Mouse (Mus musculus): ENCODE data around the gene Babam2. TPM values are rescaled to one million over a fixed set of nuclear protein-coding genes. Genes with fewer than 3 reads are reported as not detected.

The Babam2 gene
- 70.9 and 78.7 TPM in 2 replicates for polyA plus RNA-seq (2015; fragmentation: Nextera tagmentation; extraction: Ambion mirVana)

DNA sequence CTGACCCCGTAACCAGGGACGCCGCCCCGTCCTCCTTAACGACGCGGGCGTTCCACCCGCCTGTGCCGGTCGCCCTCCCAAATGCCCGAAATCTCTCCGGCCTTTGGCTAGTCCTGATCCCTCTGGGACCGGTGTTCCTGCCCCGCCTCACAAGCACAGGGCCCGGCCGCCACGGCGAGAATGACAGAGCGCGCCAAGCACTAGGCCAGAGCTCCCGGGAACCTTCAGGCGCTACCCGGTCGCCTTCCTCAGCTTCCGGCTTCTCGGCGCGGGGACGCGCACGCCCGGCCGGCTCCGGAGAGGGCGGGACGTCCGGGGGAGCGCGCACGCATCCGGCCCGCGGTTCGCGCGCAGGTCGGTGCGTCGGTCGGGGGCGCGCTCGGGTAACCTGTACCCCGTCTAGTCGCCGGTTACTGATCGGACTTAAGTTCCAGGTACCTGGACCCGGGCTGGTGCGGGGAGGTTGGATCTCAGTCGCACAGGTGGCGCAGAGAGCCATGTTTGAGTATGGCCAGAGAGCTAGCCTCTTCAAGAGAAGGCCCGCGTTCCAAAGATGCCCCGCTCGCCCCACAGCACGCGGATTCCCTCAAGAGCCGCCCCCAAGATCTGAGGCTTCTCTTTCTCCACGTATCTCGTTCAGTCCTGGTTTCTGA, at the start of gene Babam2:
Gene Babam2 (plus strand): TSS at position 41 of the 653 bp plus-strand sequence.
- H3K9me3 ChIP-seq, result no peaks in the 10 kb centered on the region
- H3K27me3 ChIP-seq (replicated peaks), result no peaks in the 10 kb centered on the region
- H3K4me2 ChIP-seq (replicated peaks), result peak within 1 kb of the TSS; percentile 73
- H3K4me1 ChIP-seq (replicated peaks), result no peaks in the 10 kb centered on the region
- WGBS, result under 1% methylated on average over 71 of the region's 71 CpGs
- no peaks in the 10 kb centered on the region for H3K36me3 ChIP-seq
- ATAC-seq, result peak; percentile 95
- peak within 1 kb of the TSS; percentile 68 for H3K4me3 ChIP-seq (replicated peaks)
- H3K27ac ChIP-seq, result peak within 1 kb of the TSS; percentile 96
- peak within 1 kb of the TSS; percentile 65 for H3K9ac ChIP-seq

GRCm38 (mm10) chr5:31650518-31651288, 46.8 kb upstream of the Babam2 start:
- H3K27ac ChIP-seq, result no peak overlapping the region
- ATAC-seq, result no peak
- 0 out of 2 replicates have a peak, but pooled peaks cover 5% of the 10 kb centered on the region for H3K4me1 ChIP-seq (replicated peaks)
- no peak overlapping the region for H3K4me2 ChIP-seq (replicated peaks)
- no peaks in the 10 kb centered on the region for H3K9me3 ChIP-seq
- H3K9ac ChIP-seq, result no peak overlapping the region
- no peaks in the 10 kb centered on the region for H3K27me3 ChIP-seq (replicated peaks)
- no peaks in the 10 kb centered on the region for H3K36me3 ChIP-seq
- H3K4me3 ChIP-seq (replicated peaks), result no peak overlapping the region
- WGBS, result 82% methylated on average over 2 of the region's 2 CpGs

DNA sequence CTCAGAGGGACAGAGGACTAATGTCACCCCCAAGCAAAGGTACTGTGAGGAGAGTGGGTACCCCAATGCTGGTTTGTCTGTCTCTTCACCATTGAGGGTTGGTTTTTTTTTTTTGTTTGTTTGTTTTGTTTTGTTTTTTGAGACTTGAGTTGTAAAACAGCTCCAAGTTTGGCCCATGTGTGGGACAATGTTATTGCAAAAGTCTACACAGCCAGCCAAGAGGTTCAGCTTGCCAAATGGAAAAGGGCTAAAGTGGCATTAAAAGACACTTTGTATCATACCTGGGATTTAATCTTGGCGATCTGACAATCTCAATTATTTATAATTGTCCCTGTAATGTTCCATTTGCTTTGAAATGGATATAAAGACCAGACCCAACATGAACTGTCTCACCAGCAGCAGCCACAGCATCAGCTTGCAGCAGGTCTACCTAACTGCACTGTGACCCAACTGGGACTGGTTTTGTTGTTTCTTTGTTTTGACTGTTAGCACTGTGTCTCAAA, 41.7 kb upstream of the Babam2 start:
- H3K27me3 ChIP-seq (replicated peaks), result no peaks in the 10 kb centered on the region
- H3K36me3 ChIP-seq, result no peaks in the 10 kb centered on the region
- no peak overlapping the region for H3K27ac ChIP-seq
- no peak overlapping the region for H3K9ac ChIP-seq
- WGBS, result 86% methylated on average over 1 of the region's 1 CpGs
- ATAC-seq, result no peak
- H3K4me3 ChIP-seq (replicated peaks), result no peak overlapping the region
- H3K9me3 ChIP-seq, result no peaks in the 10 kb centered on the region
- H3K4me1 ChIP-seq (replicated peaks), result no peaks in the 10 kb centered on the region
- no peak overlapping the region for H3K4me2 ChIP-seq (replicated peaks)

GRCm38 (mm10) chr5:31666176-31666575, 31.3 kb upstream of the Babam2 start:
- H3K4me3 ChIP-seq (replicated peaks), result no peak overlapping the region
- ATAC-seq, result no peak
- H3K27me3 ChIP-seq (replicated peaks), result no peaks in the 10 kb centered on the region
- H3K9me3 ChIP-seq, result no peaks in the 10 kb centered on the region
- H3K36me3 ChIP-seq, result no peaks in the 10 kb centered on the region
- H3K9ac ChIP-seq, result no peak overlapping the region
- WGBS, result 36% methylated on average over 1 of the region's 1 CpGs
- no peak overlapping the region for H3K4me2 ChIP-seq (replicated peaks)
- H3K4me1 ChIP-seq (replicated peaks), result peaks cover 3% of the 10 kb centered on the region; the same call in 1 of the 2 replicates
- no peak overlapping the region for H3K27ac ChIP-seq

GRCm38 (mm10) chr5:31668325-31668968, 29.0 kb upstream of the Babam2 start:
- no peak overlapping the region for H3K4me3 ChIP-seq (replicated peaks)
- H3K4me2 ChIP-seq (replicated peaks), result no peak overlapping the region
- no peak overlapping the region for H3K27ac ChIP-seq
- no peaks in the 10 kb centered on the region for H3K36me3 ChIP-seq
- H3K27me3 ChIP-seq (replicated peaks), result no peaks in the 10 kb centered on the region
- H3K4me1 ChIP-seq (replicated peaks), result peaks cover 3% of the 10 kb centered on the region; the same call in 1 of the 2 replicates
- no peak overlapping the region for H3K9ac ChIP-seq
- ATAC-seq, result no peak
- no peaks in the 10 kb centered on the region for H3K9me3 ChIP-seq
- 88% methylated on average over 13 of the region's 13 CpGs for WGBS

GRCm38 (mm10) chr5:31669984-31670383, 27.5 kb upstream of the Babam2 start:
- H3K27ac ChIP-seq, result no peak overlapping the region
- H3K9me3 ChIP-seq, result no peaks in the 10 kb centered on the region
- H3K36me3 ChIP-seq, result no peaks in the 10 kb centered on the region
- H3K4me3 ChIP-seq (replicated peaks), result no peak overlapping the region
- peaks cover 3% of the 10 kb centered on the region; the same call in 1 of the 2 replicates for H3K4me1 ChIP-seq (replicated peaks)
- H3K9ac ChIP-seq, result no peak overlapping the region
- peak; percentile 34; the same call in 1 of the 2 replicates for ATAC-seq
- H3K4me2 ChIP-seq (replicated peaks), result peak overlapping the region; percentile 11; the same call in 1 of the 2 replicates
- WGBS, result 34% methylated on average over 5 of the region's 5 CpGs
- H3K27me3 ChIP-seq (replicated peaks), result no peaks in the 10 kb centered on the region

DNA sequence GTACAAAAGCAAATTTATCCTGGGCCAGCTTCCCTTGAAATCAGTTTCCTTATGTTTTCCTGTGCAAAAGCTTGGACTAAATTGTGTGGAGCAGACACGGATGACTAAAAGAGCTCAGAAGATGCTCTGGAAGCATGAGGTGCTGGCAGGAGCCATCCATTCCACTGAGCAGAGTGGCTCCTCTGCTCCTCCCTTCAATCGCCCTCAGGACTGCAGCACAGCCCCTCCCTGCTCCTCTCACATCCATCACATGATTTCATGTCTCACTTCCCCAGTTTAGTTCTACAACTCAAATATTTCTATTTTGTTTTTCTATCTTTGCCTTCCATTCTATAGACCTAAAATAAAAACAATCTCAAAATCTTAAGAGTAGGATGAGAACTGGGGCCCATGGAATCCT, 26.3 kb upstream of the Babam2 start:
- WGBS, result 53% methylated on average over 2 of the region's 2 CpGs
- ATAC-seq, result no peak
- no peak overlapping the region for H3K27ac ChIP-seq
- H3K4me1 ChIP-seq (replicated peaks), result peaks cover 3% of the 10 kb centered on the region; the same call in 1 of the 2 replicates
- H3K9ac ChIP-seq, result no peak overlapping the region
- no peaks in the 10 kb centered on the region for H3K36me3 ChIP-seq
- no peak overlapping the region for H3K4me2 ChIP-seq (replicated peaks)
- H3K4me3 ChIP-seq (replicated peaks), result no peak overlapping the region
- no peaks in the 10 kb centered on the region for H3K27me3 ChIP-seq (replicated peaks)
- no peaks in the 10 kb centered on the region for H3K9me3 ChIP-seq

GRCm38 (mm10) chr5:31673431-31673830, 24.1 kb upstream of the Babam2 start:
- WGBS, result 65% methylated on average over 2 of the region's 2 CpGs

DNA sequence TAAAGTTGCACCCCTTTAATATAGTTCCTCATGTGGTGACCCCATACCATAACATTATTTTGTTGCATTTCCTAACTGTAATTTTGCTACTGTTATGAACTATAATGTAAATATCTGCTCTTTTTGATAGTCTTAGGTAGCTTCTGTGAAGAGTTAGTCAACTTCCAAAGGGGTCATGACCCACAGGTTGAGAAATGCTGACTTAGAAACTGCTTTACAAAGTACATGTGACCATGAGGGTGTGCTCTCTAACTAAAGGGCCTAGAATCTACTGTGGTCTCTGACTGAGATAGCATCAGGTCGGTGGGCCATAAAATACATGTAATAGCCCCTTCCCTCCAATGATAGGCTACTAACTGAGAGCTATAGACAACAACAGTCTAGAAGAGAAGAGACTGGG, 19.5 kb upstream of the Babam2 start:
- 41% methylated on average over 1 of the region's 1 CpGs for WGBS

More at GRCm38 (mm10) chr5:31673431-31673830, 24.1 kb upstream of the Babam2 start:
- no peak overlapping the region for H3K27ac ChIP-seq
- no peaks in the 10 kb centered on the region for H3K9me3 ChIP-seq
- H3K36me3 ChIP-seq, result no peaks in the 10 kb centered on the region
- H3K4me2 ChIP-seq (replicated peaks), result no peak overlapping the region
- no peaks in the 10 kb centered on the region for H3K27me3 ChIP-seq (replicated peaks)
- no peak overlapping the region for H3K4me3 ChIP-seq (replicated peaks)
- no peak for ATAC-seq
- no peak overlapping the region for H3K9ac ChIP-seq
- H3K4me1 ChIP-seq (replicated peaks), result peaks cover 5% of the 10 kb centered on the region; the same call in 1 of the 2 replicates

DNA sequence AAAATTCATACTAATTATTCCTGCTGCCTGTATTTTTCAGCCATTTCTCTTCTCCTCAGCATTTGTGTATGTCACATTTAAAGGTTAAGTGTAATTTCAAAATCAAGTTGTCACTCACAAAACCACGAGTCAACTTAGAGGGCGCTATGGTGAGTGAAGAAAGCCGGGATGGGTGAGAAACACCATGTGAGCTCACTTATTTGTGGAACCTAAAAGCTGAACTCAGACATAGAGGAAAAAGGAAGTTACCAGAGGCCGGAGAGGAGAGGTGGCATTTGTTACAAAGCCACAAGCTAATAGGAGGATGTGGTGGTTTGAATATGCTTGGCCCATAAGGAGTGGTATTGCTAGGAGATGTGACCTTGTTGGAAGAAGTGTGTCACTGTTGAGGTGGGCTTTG, 17.3 kb upstream of the Babam2 start:
- ATAC-seq, result no peak
- WGBS, result 86% methylated on average over 4 of the region's 4 CpGs

More for the DNA sequence above, 19.5 kb upstream of the Babam2 start:
- no peak overlapping the region for H3K27ac ChIP-seq
- no peak for ATAC-seq
- H3K27me3 ChIP-seq (replicated peaks), result no peaks in the 10 kb centered on the region
- no peak overlapping the region for H3K4me2 ChIP-seq (replicated peaks)
- no peaks in the 10 kb centered on the region for H3K9me3 ChIP-seq
- no peak overlapping the region for H3K4me3 ChIP-seq (replicated peaks)
- H3K4me1 ChIP-seq (replicated peaks), result 0 out of 2 replicates have a peak, but pooled peaks cover 2% of the 10 kb centered on the region
- H3K9ac ChIP-seq, result no peak overlapping the region
- no peaks in the 10 kb centered on the region for H3K36me3 ChIP-seq

GRCm38 (mm10) chr5:31682305-31682704, 15.2 kb upstream of the Babam2 start:
- H3K27me3 ChIP-seq (replicated peaks), result no peaks in the 10 kb centered on the region
- H3K9me3 ChIP-seq, result no peaks in the 10 kb centered on the region
- 0 out of 2 replicates have a peak, but pooled peaks cover 2% of the 10 kb centered on the region for H3K4me1 ChIP-seq (replicated peaks)
- 89% methylated on average over 1 of the region's 1 CpGs for WGBS
- no peak overlapping the region for H3K27ac ChIP-seq
- ATAC-seq, result no peak
- H3K36me3 ChIP-seq, result no peaks in the 10 kb centered on the region
- H3K4me3 ChIP-seq (replicated peaks), result no peak overlapping the region
- no peak overlapping the region for H3K4me2 ChIP-seq (replicated peaks)
- H3K9ac ChIP-seq, result no peak overlapping the region

More for the DNA sequence above, 17.3 kb upstream of the Babam2 start:
- Histone ChIP-seq H3K9ac (no peak overlapping the region), H3K9me3 (no peaks in the 10 kb centered on the region), H3K27ac (no peak overlapping the region), H3K4me1 (replicated peaks) (0 out of 2 replicates have a peak, but pooled peaks cover 2% of the 10 kb centered on the region), H3K27me3 (replicated peaks) (no peaks in the 10 kb centered on the region), H3K4me3 (replicated peaks) (no peak overlapping the region), H3K4me2 (replicated peaks) (no peak overlapping the region), H3K36me3 (no peaks in the 10 kb centered on the region)

DNA sequence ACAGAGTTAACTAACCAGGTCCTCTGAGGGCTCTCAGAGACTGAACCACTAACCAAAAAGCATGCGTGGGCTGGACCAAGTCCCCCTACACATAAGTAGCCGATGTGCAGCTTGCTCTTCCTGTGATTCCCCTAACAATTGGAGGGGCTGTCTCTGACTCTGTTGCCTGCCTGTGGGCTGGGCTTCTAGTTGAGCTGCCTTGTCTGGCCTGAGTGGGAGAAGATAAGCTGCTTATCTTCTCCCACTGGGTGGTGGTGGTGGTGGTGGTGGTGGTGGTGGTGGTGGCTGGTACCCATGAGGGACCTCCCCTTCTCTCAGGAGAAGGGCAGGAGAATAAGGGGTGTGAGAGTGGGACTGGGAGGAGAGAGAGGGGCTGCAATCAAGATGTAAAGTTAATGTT, 11.4 kb upstream of the Babam2 start:
- peak; percentile 58; the same call in 1 of the 2 replicates for ATAC-seq

More for the DNA sequence above, 11.4 kb upstream of the Babam2 start:
- WGBS, result 68% methylated on average over 2 of the region's 2 CpGs
- no peak overlapping the region for H3K4me2 ChIP-seq (replicated peaks)
- H3K36me3 ChIP-seq, result no peaks in the 10 kb centered on the region
- no peaks in the 10 kb centered on the region for H3K9me3 ChIP-seq
- H3K4me3 ChIP-seq (replicated peaks), result no peak overlapping the region
- H3K27ac ChIP-seq, result no peak overlapping the region
- no peak overlapping the region for H3K9ac ChIP-seq
- no peaks in the 10 kb centered on the region for H3K4me1 ChIP-seq (replicated peaks)
- H3K27me3 ChIP-seq (replicated peaks), result no peaks in the 10 kb centered on the region

Measured in intestine, embryonic 15.5 days (tissue).